Mouse (Mus musculus) spleen, adult 2 months (tissue): Measurements from ENCODE around the gene Gp1bb.

Source experiments
- CTCF ChIP-seq: fragments of 200-500 bp; IDR thresholded peaks from 2 replicates; pipeline ENCODE4 v1.5.1; 2011; ENCODE audit warnings: mild to moderate bottlenecking, inconsistent platforms; ENCODE audit not compliant: insufficient read depth, insufficient read length, insufficient replicate concordance; ENCODE audit errors: extremely low read depth
- POLR2A ChIP-seq: fragments of 200-500 bp; IDR thresholded peaks from 2 replicates; pipeline ENCODE4 v1.6.1; 2011; ENCODE audit warnings: low read depth, low read length, inconsistent platforms

DNA sequence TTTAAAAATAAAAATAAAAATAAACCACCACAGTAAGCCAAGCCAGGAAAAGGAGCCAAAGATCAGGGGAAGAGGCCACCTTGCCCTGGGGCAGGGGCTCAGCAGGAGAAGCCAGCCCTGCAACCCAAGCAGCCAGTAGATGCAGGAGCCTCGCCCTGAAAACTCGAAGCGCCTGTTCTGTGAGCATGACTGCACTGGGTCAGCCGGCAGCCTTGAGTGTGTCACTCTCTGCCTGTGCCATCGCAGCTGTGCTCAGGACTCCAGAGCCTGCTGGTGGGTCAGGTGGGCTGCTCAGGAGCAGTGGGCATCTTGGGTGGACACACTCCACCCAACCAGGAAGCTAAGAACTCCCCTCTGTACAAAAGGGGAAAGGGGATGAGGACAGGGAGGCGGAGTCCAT is 23.1 kb upstream of the Gp1bb start:
- TF ChIP-seq POLR2A (no peak), CTCF (no peak)
